Mouse (Mus musculus): ENCODE data around the gene Cdca8. TPM values are rescaled to one million over a fixed set of nuclear protein-coding genes. Genes with fewer than 3 reads are reported as not detected.

The Cdca8 gene
- polyA plus RNA-seq, 1 experiment from 2014 or later, result 244 TPM

DNA sequence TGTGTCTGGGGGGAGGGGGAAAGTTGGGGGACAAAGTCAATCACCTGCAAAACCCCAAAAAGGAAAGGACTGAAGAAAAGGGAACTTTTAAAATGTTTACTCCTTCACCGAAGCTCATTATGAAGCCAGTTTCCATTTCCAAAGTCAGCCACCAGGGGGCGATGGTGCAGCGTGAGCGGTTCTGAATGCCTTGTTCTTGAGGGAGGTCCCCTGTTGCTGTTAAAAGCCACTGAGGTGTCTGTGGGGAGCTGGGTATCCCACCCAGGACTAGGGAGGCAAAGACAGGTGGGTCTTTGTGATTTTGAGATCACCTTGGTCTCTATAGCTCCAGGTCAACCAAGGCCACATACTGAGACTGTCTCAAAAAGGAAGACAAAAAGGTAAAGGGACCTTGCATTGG, 3.9 kb upstream of the Cdca8 start:
- H3K27me3 ChIP-seq (ENCODE audit: control insufficient read depth, insufficient read depth, low read length), result no peaks in the 10 kb centered on the region
- no peaks in the 10 kb centered on the region for H3K36me3 ChIP-seq (ENCODE audit: control insufficient read depth, insufficient read depth, low read length)
- H3K4me1 ChIP-seq (ENCODE audit: control insufficient read depth, insufficient read depth, low read length), result 0 out of 2 replicates have a peak, but pooled peaks cover 2% of the 10 kb centered on the region
- no peaks in the 10 kb centered on the region for H3K9me3 ChIP-seq (ENCODE audit: control insufficient read depth, low read length)
- no peak overlapping the region for H3K4me2 ChIP-seq
- WGBS, result 7% methylated on average over 4 of the region's 4 CpGs
- no peak overlapping the region for H3K9ac ChIP-seq (ENCODE audit: low read length)
- no peak overlapping the region for H3K27ac ChIP-seq (ENCODE audit: low read depth, low read length)
- ATAC-seq (ENCODE audit: low FRiP score), result peak; percentile 50; the same call in 1 of the 2 replicates
- DNase-seq (ENCODE audit: low spot score, missing footprints), result peak; percentile 99
- H3K4me3 ChIP-seq (ENCODE audit: low read depth, low read length), result no peak overlapping the region

GRCm38 (mm10) chr4:124936613-124937471, 2.3 kb downstream of the Cdca8 start, which contains the start of gene 9930104L06Rik:
Gene 9930104L06Rik, plus strand, starts transcription at chr4:124937048.
- WGBS, result under 1% methylated on average over 52 of the region's 52 CpGs
- peaks cover 20% of the 10 kb centered on the region for H3K4me1 ChIP-seq (ENCODE audit: control insufficient read depth, insufficient read depth, low read length)
- DNase-seq (ENCODE audit: low spot score, missing footprints) (peak; percentile 99), ATAC-seq (ENCODE audit: low FRiP score) (peak; percentile 99)
- no peaks in the 10 kb centered on the region for H3K27me3 ChIP-seq (ENCODE audit: control insufficient read depth, insufficient read depth, low read length)
- H3K4me3 ChIP-seq (ENCODE audit: low read depth, low read length), result peak within 1 kb of the TSS; percentile 79
- H3K4me2 ChIP-seq, result peak within 1 kb of the TSS; percentile 82
- H3K36me3 ChIP-seq (ENCODE audit: control insufficient read depth, insufficient read depth, low read length), result no peaks in the 10 kb centered on the region
- H3K9ac ChIP-seq (ENCODE audit: low read length), result peak within 1 kb of the TSS; percentile 72
- H3K27ac ChIP-seq (ENCODE audit: low read depth, low read length), result no peak within 1 kb of the TSS
- no peaks in the 10 kb centered on the region for H3K9me3 ChIP-seq (ENCODE audit: control insufficient read depth, low read length)

DNA sequence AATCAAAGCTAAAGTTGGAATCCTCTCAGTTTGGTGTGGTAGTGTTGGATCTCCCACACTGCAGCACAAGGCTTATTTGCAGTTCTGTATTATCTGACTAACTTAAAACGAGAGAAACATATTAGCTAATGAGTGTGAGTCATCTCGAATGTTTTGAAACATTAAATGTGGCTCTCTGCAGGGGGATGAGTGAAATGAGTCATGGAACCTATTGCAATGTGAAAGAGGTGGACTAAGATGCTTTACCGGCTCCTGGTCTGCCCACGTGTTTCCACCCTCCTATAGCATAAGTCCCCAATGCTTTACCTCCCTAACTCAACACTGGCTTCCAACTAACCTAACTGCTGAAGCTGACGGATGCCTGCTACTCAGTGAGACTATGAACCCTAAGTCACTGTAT, 11.0 kb downstream of the Cdca8 start:
- no peak overlapping the region for H3K4me3 ChIP-seq (ENCODE audit: low read depth, low read length)
- H3K9ac ChIP-seq (ENCODE audit: low read length), result no peak overlapping the region
- no peaks in the 10 kb centered on the region for H3K27me3 ChIP-seq (ENCODE audit: control insufficient read depth, insufficient read depth, low read length)
- no peak overlapping the region for H3K4me2 ChIP-seq
- peaks cover 17% of the 10 kb centered on the region; the same call in 1 of the 2 replicates for H3K36me3 ChIP-seq (ENCODE audit: control insufficient read depth, insufficient read depth, low read length)
- no peak overlapping the region for H3K27ac ChIP-seq (ENCODE audit: low read depth, low read length)
- no peaks in the 10 kb centered on the region for H3K9me3 ChIP-seq (ENCODE audit: control insufficient read depth, low read length)
- DNase-seq (ENCODE audit: low spot score, missing footprints) (no peak), ATAC-seq (ENCODE audit: low FRiP score) (no peak)
- no peaks in the 10 kb centered on the region for H3K4me1 ChIP-seq (ENCODE audit: control insufficient read depth, insufficient read depth, low read length)
- 91% methylated on average over 5 of the region's 5 CpGs for WGBS

DNA sequence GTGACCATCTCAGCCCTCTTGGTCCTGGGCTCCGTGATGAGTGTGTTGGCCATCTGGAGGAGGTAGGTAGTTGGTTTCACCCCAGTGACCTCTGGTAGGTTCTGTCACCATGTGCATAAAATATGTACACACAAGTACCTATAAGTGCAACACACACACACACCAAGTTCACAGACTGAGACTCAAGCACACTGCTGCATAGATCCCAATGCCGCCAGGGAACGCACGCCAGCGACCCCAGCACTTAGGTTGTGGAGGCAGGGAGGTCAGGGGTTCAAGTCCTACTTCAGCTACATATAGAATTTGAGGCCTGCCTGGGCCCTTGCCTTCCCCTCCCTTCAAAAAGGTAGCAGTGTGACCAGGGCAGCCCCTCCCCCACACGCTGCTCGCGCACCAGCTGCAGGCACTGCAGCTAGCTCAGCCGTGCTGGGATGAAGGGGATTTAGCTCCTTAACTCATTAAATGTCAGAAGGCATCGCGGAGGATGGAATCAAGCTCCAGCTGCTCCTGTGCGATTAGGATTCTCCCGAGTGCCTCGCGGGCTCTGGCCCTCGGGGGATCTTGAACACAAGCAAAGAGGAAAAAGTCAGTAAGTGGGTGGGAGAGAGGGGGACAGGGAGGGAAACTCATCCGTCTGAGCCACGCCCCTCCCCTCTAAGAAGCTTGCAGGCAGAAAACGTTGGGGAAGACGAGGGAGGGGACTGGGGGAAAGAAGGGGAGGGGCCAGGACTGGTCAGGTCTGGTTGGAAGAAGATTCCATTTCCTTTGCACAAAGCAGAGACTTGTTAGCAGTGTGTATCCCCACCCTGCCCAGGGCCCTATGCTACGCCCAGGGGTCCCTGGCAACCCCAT, 32.9 kb downstream of the Cdca8 start:
- Histone ChIP-seq H3K9ac (ENCODE audit: low read length) (peak overlapping the region; percentile 51), H3K4me1 (ENCODE audit: control insufficient read depth, insufficient read depth, low read length) (peaks cover 27% of the 10 kb centered on the region)
- 4% methylated on average over 21 of the region's 21 CpGs for WGBS

GRCm38 (mm10) chr4:124905417-124905816, 33.7 kb downstream of the Cdca8 start:
- no peaks in the 10 kb centered on the region for H3K36me3 ChIP-seq (ENCODE audit: control insufficient read depth, insufficient read depth, low read length)
- ATAC-seq (ENCODE audit: low FRiP score) (no peak), DNase-seq (ENCODE audit: low spot score, missing footprints) (no peak)
- WGBS, result 72% methylated on average over 4 of the region's 4 CpGs
- peak overlapping the region; percentile 94; the same call in 1 of the 2 replicates for H3K27ac ChIP-seq (ENCODE audit: low read depth, low read length)
- no peak overlapping the region for H3K4me3 ChIP-seq (ENCODE audit: low read depth, low read length)
- H3K9me3 ChIP-seq (ENCODE audit: control insufficient read depth, low read length), result no peaks in the 10 kb centered on the region; the same call in 1 of the 2 replicates
- no peak overlapping the region for H3K9ac ChIP-seq (ENCODE audit: low read length)
- peaks cover 27% of the 10 kb centered on the region for H3K4me1 ChIP-seq (ENCODE audit: control insufficient read depth, insufficient read depth, low read length)
- no peak overlapping the region for H3K4me2 ChIP-seq
- no peaks in the 10 kb centered on the region for H3K27me3 ChIP-seq (ENCODE audit: control insufficient read depth, insufficient read depth, low read length)

More for the DNA sequence above, 32.9 kb downstream of the Cdca8 start:
- Histone ChIP-seq H3K9me3 (ENCODE audit: control insufficient read depth, low read length) (no peaks in the 10 kb centered on the region; the same call in 1 of the 2 replicates), H3K36me3 (ENCODE audit: control insufficient read depth, insufficient read depth, low read length) (no peaks in the 10 kb centered on the region), H3K27me3 (ENCODE audit: control insufficient read depth, insufficient read depth, low read length) (no peaks in the 10 kb centered on the region), H3K4me3 (ENCODE audit: low read depth, low read length) (peak overlapping the region; percentile 4; the same call in 1 of the 2 replicates), H3K27ac (ENCODE audit: low read depth, low read length) (peak overlapping the region; percentile 94), H3K4me2 (peak overlapping the region; percentile 29)
- ATAC-seq (ENCODE audit: low FRiP score) (peak; percentile 92), DNase-seq (ENCODE audit: low spot score, missing footprints) (peak; percentile 96)

- no peaks in the 10 kb centered on the region for H3K36me3 ChIP-seq (ENCODE audit: control insufficient read depth, insufficient read depth, low read length)
- peaks cover 37% of the 10 kb centered on the region for H3K4me1 ChIP-seq (ENCODE audit: control insufficient read depth, insufficient read depth, low read length)
- 50% methylated on average over 5 of the region's 5 CpGs for WGBS
- H3K27ac ChIP-seq (ENCODE audit: low read depth, low read length), result no peak overlapping the region
- no peak overlapping the region for H3K9ac ChIP-seq (ENCODE audit: low read length)
- DNase-seq (ENCODE audit: low spot score, missing footprints) (no peak), ATAC-seq (ENCODE audit: low FRiP score) (no peak)
- H3K9me3 ChIP-seq (ENCODE audit: control insufficient read depth, low read length), result no peaks in the 10 kb centered on the region
- peaks cover 12% of the 10 kb centered on the region for H3K27me3 ChIP-seq (ENCODE audit: control insufficient read depth, insufficient read depth, low read length)
- no peak overlapping the region for H3K4me3 ChIP-seq (ENCODE audit: low read depth, low read length)
- no peak overlapping the region for H3K4me2 ChIP-seq
Measured at GRCm38 (mm10) chr4:124899906-124900305, 39.2 kb downstream of the Cdca8 start.

DNA sequence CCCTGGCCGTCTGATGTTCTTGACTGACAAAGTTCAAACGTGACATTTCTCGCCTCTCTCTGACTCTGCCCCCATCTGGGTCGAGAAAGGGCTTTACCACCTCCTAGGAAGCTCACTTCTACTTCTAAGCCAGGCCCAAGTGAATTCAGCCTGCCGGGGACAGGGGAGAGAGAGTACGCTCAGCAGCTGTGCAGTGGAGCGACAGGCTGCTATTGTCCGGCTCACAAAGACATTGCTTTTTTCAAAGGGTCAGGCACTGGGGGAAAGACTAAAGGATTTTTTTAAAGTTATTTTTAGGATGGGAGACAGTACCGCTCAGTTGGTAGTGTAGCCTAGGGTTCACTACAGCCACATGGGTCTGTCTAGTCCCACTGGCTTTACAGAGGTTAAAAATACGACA, 40.7 kb downstream of the Cdca8 start:
- Histone ChIP-seq H3K9ac (ENCODE audit: low read length) (no peak overlapping the region), H3K27ac (ENCODE audit: low read depth, low read length) (peak overlapping the region; percentile 72), H3K27me3 (ENCODE audit: control insufficient read depth, insufficient read depth, low read length) (peaks cover 24% of the 10 kb centered on the region), H3K4me2 (no peak overlapping the region), H3K4me1 (ENCODE audit: control insufficient read depth, insufficient read depth, low read length) (peaks cover 48% of the 10 kb centered on the region), H3K4me3 (ENCODE audit: low read depth, low read length) (no peak overlapping the region), H3K9me3 (ENCODE audit: control insufficient read depth, low read length) (no peaks in the 10 kb centered on the region), H3K36me3 (ENCODE audit: control insufficient read depth, insufficient read depth, low read length) (no peaks in the 10 kb centered on the region)
- WGBS, result 12% methylated on average over 10 of the region's 10 CpGs
- no peak for DNase-seq (ENCODE audit: low spot score, missing footprints)
- ATAC-seq (ENCODE audit: low FRiP score), result peak; percentile 49; the same call in 1 of the 2 replicates

DNA sequence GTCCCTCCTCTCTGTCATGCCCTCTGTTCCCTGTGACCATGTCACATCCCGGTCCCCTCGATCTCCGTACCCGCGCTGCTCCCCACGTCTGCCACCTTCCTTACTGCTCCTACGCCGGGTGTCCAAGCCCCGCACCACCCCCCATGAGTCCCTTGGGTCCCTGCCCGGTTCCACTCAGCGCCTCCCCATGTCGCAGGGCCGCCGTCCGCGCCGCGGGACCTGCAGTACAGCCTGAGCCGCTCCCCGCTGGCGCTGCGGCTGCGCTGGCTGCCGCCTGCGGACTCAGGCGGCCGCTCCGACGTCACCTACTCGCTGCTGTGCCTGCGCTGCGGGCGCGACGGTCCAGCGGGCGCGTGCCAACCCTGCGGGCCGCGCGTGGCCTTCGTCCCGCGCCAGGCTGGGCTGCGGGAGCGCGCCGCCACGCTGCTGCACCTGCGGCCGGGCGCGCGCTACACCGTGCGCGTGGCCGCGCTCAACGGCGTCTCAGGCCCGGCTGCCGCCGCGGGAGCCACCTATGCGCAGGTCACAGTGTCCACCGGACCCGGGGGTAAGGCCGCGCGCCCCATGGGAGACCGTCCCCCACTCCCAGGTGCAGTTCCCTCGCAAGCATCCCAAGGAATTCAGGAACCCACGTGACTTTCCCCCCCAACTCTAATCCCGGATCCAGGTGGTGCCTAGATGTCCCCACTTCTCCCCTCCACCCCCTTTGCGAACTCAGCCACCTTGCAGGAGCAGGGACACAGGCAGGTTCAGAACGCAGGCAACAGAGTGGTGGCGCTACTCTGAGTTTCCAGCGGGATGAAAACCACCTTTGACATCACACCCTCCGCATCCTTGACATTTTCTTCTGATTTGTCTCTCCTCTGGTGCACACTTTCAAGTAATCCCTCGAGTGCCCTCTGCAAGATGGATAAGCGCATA, 44.3 kb downstream of the Cdca8 start:
- H3K4me1 ChIP-seq (ENCODE audit: control insufficient read depth, insufficient read depth, low read length), result peaks cover 35% of the 10 kb centered on the region
- 1% methylated on average over 83 of the region's 83 CpGs for WGBS
- peak; percentile 65 for ATAC-seq (ENCODE audit: low FRiP score)
- H3K4me3 ChIP-seq (ENCODE audit: low read depth, low read length), result peak overlapping the region; percentile 48
- peak; percentile 92 for DNase-seq (ENCODE audit: low spot score, missing footprints)
- peak overlapping the region; percentile 55 for H3K9ac ChIP-seq (ENCODE audit: low read length)
- H3K27me3 ChIP-seq (ENCODE audit: control insufficient read depth, insufficient read depth, low read length), result peaks cover 31% of the 10 kb centered on the region
- H3K9me3 ChIP-seq (ENCODE audit: control insufficient read depth, low read length), result no peaks in the 10 kb centered on the region
- H3K36me3 ChIP-seq (ENCODE audit: control insufficient read depth, insufficient read depth, low read length), result no peaks in the 10 kb centered on the region
- H3K4me2 ChIP-seq, result peak overlapping the region; percentile 79
- no peak overlapping the region for H3K27ac ChIP-seq (ENCODE audit: low read depth, low read length)
